Mouse (Mus musculus): ENCODE measurements around the gene Arl13a.

DNA sequence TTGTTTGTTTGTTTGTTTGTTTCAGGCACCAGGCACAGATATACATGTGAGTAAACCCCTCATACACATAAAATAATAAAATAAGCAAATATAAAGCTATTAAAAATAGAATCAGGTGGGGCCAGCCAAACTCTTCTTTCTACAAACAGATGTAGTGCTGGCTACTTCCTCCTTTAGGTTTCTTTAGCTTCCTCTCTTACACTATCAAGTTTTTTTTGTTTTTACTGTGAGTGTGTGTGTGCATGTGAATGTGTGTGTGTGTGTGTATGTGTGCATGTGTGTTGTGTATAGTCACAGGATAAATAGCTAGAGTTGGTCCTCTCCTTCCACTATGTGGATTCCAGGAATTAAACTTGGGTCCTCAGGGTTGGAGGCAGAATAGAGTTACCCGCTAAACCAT lies 12.6 kb upstream of the Arl13a start:
- TF ChIP-seq CTCF (IDR thresholded peaks at IDR 0.05; ENCODE audit: low read depth) (no peak), EP300 (IDR thresholded peaks at IDR 0.05; ENCODE audit: low read depth) (no peak)
